Mouse (Mus musculus) myocyte (in vitro differentiated cells): ENCODE measurements around the gene Olfr67.
"Not testable (repeated sequence)": the region's sequence is repeated elsewhere in the genome, so short reads cannot be mapped to it uniquely, and the experiment has no call there.

Experiments used
- E2F4 ChIP-seq: IDR thresholded peaks from one replicate; pipeline ENCODE4 v1.6.1; 2011; ENCODE audit warnings: mild to moderate bottlenecking, control low read depth, moderate library complexity; ENCODE audit not compliant: insufficient read depth
- MAX ChIP-seq: IDR thresholded peaks from one replicate; pipeline ENCODE4 v1.6.1; 2011; ENCODE audit warnings: low read depth, mild to moderate bottlenecking, control low read depth
- POLR2A ChIP-seq: IDR thresholded peaks from one replicate; pipeline ENCODE4 v1.6.1; 2011; ENCODE audit warnings: low read depth, mild to moderate bottlenecking, control low read depth, moderate library complexity; ENCODE audit not compliant: insufficient read length
- POLR2AphosphoS2 ChIP-seq: IDR thresholded peaks from one replicate; pipeline ENCODE4 v1.6.1; 2011; ENCODE audit warnings: low read depth, control low read depth; ENCODE audit not compliant: insufficient read length

GRCm38 (mm10) chr7:103827139-103827538 lies 35.5 kb upstream of the Olfr67 start:
- not testable (repeated sequence) for TF ChIP-seq POLR2A, POLR2AphosphoS2, MAX, E2F4
